Mouse (Mus musculus): ENCODE results near the gene Dglucy. TPM values are rescaled to one million over a fixed set of nuclear protein-coding genes. Genes with fewer than 3 reads are reported as not detected.
A peak's percentile ranks its signal among the peaks of the same experiment; 100 is the strongest.

Dglucy gene
- polyA plus RNA-seq, 1 experiment: 0.48 TPM

GRCm38 (mm10) chr12:100831021-100831420 lies 52.2 kb downstream of the Dglucy start:
- Histone ChIP-seq H3K9me3 (replicated peaks; ENCODE audit: control insufficient read depth, insufficient read depth, low read length, poor library complexity, severe bottlenecking) (peaks cover 6% of the 10 kb centered on the region), H3K27ac (ENCODE audit: insufficient read depth, low read length) (no peak overlapping the region), H3K4me3 (ENCODE audit: low read depth, low read length) (no peak overlapping the region), H3K9ac (ENCODE audit: low read depth, poor library complexity, severe bottlenecking) (no peak overlapping the region), H3K27me3 (ENCODE audit: control insufficient read depth, insufficient read depth, low read length, poor library complexity, severe bottlenecking) (no peaks in the 10 kb centered on the region), H3K4me1 (ENCODE audit: control insufficient read depth, insufficient read depth, low read length) (peaks cover 8% of the 10 kb centered on the region), H3K36me3 (ENCODE audit: control insufficient read depth, insufficient read depth, low read length, poor library complexity, severe bottlenecking) (no peaks in the 10 kb centered on the region)
- no peak for TF ChIP-seq CTCF (IDR thresholded peaks at IDR 0.05; ENCODE audit: low read depth, low read length)
- TF ChIP-seq EP300 (IDR thresholded peaks at IDR 0.05; ENCODE audit: insufficient read depth, low read depth, low read length): no peak
- no peak for TF ChIP-seq POLR2A (IDR thresholded peaks at IDR 0.05; ENCODE audit: insufficient read depth, low read length)

GRCm38 (mm10) chr12:100831629-100832325 lies 52.9 kb downstream of the Dglucy start:
- Histone ChIP-seq H3K9ac (ENCODE audit: low read depth, poor library complexity, severe bottlenecking) (no peak overlapping the region), H3K4me3 (ENCODE audit: low read depth, low read length) (no peak overlapping the region), H3K27ac (ENCODE audit: insufficient read depth, low read length) (no peak overlapping the region), H3K9me3 (replicated peaks; ENCODE audit: control insufficient read depth, insufficient read depth, low read length, poor library complexity, severe bottlenecking) (peaks cover 6% of the 10 kb centered on the region), H3K4me1 (ENCODE audit: control insufficient read depth, insufficient read depth, low read length) (peaks cover 8% of the 10 kb centered on the region), H3K27me3 (ENCODE audit: control insufficient read depth, insufficient read depth, low read length, poor library complexity, severe bottlenecking) (no peaks in the 10 kb centered on the region), H3K36me3 (ENCODE audit: control insufficient read depth, insufficient read depth, low read length, poor library complexity, severe bottlenecking) (no peaks in the 10 kb centered on the region)
- TF ChIP-seq POLR2A (IDR thresholded peaks at IDR 0.05; ENCODE audit: insufficient read depth, low read length) (no peak), EP300 (IDR thresholded peaks at IDR 0.05; ENCODE audit: insufficient read depth, low read depth, low read length) (peak; percentile 71), CTCF (IDR thresholded peaks at IDR 0.05; ENCODE audit: low read depth, low read length) (no peak)

GRCm38 (mm10) chr12:100837208-100837607 lies 58.4 kb downstream of the Dglucy start:
- no peak overlapping the region for H3K4me3 ChIP-seq (ENCODE audit: low read depth, low read length)
- H3K9ac ChIP-seq (ENCODE audit: low read depth, poor library complexity, severe bottlenecking): no peak overlapping the region
- no peaks in the 10 kb centered on the region for H3K27me3 ChIP-seq (ENCODE audit: control insufficient read depth, insufficient read depth, low read length, poor library complexity, severe bottlenecking)
- TF ChIP-seq CTCF (IDR thresholded peaks at IDR 0.05; ENCODE audit: low read depth, low read length): no peak
- no peak for TF ChIP-seq EP300 (IDR thresholded peaks at IDR 0.05; ENCODE audit: insufficient read depth, low read depth, low read length)
- no peak for TF ChIP-seq POLR2A (IDR thresholded peaks at IDR 0.05; ENCODE audit: insufficient read depth, low read length)
- H3K4me1 ChIP-seq (ENCODE audit: control insufficient read depth, insufficient read depth, low read length): peaks cover under 1% of the 10 kb centered on the region
- no peaks in the 10 kb centered on the region for H3K36me3 ChIP-seq (ENCODE audit: control insufficient read depth, insufficient read depth, low read length, poor library complexity, severe bottlenecking)
- H3K27ac ChIP-seq (ENCODE audit: insufficient read depth, low read length): no peak overlapping the region
- no peaks in the 10 kb centered on the region for H3K9me3 ChIP-seq (replicated peaks; ENCODE audit: control insufficient read depth, insufficient read depth, low read length, poor library complexity, severe bottlenecking)

- H3K4me3 ChIP-seq (ENCODE audit: low read depth, low read length): no peak overlapping the region
- no peak for TF ChIP-seq CTCF (IDR thresholded peaks at IDR 0.05; ENCODE audit: low read depth, low read length)
- no peaks in the 10 kb centered on the region for H3K4me1 ChIP-seq (ENCODE audit: control insufficient read depth, insufficient read depth, low read length)
- H3K36me3 ChIP-seq (ENCODE audit: control insufficient read depth, insufficient read depth, low read length, poor library complexity, severe bottlenecking): no peaks in the 10 kb centered on the region
- no peaks in the 10 kb centered on the region for H3K27me3 ChIP-seq (ENCODE audit: control insufficient read depth, insufficient read depth, low read length, poor library complexity, severe bottlenecking)
- no peak overlapping the region for H3K27ac ChIP-seq (ENCODE audit: insufficient read depth, low read length)
- no peak overlapping the region for H3K9ac ChIP-seq (ENCODE audit: low read depth, poor library complexity, severe bottlenecking)
- no peaks in the 10 kb centered on the region for H3K9me3 ChIP-seq (replicated peaks; ENCODE audit: control insufficient read depth, insufficient read depth, low read length, poor library complexity, severe bottlenecking)
Measured at GRCm38 (mm10) chr12:100839079-100839600, 60.3 kb downstream of the Dglucy start.

GRCm38 (mm10) chr12:100839926-100840325 lies 61.1 kb downstream of the Dglucy start:
- Histone ChIP-seq H3K27ac (ENCODE audit: insufficient read depth, low read length) (no peak overlapping the region), H3K4me3 (ENCODE audit: low read depth, low read length) (no peak overlapping the region), H3K9ac (ENCODE audit: low read depth, poor library complexity, severe bottlenecking) (no peak overlapping the region), H3K36me3 (ENCODE audit: control insufficient read depth, insufficient read depth, low read length, poor library complexity, severe bottlenecking) (no peaks in the 10 kb centered on the region), H3K27me3 (ENCODE audit: control insufficient read depth, insufficient read depth, low read length, poor library complexity, severe bottlenecking) (no peaks in the 10 kb centered on the region), H3K4me1 (ENCODE audit: control insufficient read depth, insufficient read depth, low read length) (no peaks in the 10 kb centered on the region), H3K9me3 (replicated peaks; ENCODE audit: control insufficient read depth, insufficient read depth, low read length, poor library complexity, severe bottlenecking) (no peaks in the 10 kb centered on the region)
- TF ChIP-seq POLR2A (IDR thresholded peaks at IDR 0.05; ENCODE audit: insufficient read depth, low read length) (no peak), EP300 (IDR thresholded peaks at IDR 0.05; ENCODE audit: insufficient read depth, low read depth, low read length) (no peak), CTCF (IDR thresholded peaks at IDR 0.05; ENCODE audit: low read depth, low read length) (no peak)

- no peak overlapping the region for H3K27ac ChIP-seq (ENCODE audit: insufficient read depth, low read length)
- no peak overlapping the region for H3K4me3 ChIP-seq (ENCODE audit: low read depth, low read length)
- H3K9me3 ChIP-seq (replicated peaks; ENCODE audit: control insufficient read depth, insufficient read depth, low read length, poor library complexity, severe bottlenecking): no peaks in the 10 kb centered on the region
- H3K4me1 ChIP-seq (ENCODE audit: control insufficient read depth, insufficient read depth, low read length): no peaks in the 10 kb centered on the region
- H3K36me3 ChIP-seq (ENCODE audit: control insufficient read depth, insufficient read depth, low read length, poor library complexity, severe bottlenecking): no peaks in the 10 kb centered on the region
- no peak overlapping the region for H3K9ac ChIP-seq (ENCODE audit: low read depth, poor library complexity, severe bottlenecking)
- no peaks in the 10 kb centered on the region for H3K27me3 ChIP-seq (ENCODE audit: control insufficient read depth, insufficient read depth, low read length, poor library complexity, severe bottlenecking)
- no peak for TF ChIP-seq EP300 (IDR thresholded peaks at IDR 0.05; ENCODE audit: insufficient read depth, low read depth, low read length)
- peak; percentile 94 for TF ChIP-seq CTCF (IDR thresholded peaks at IDR 0.05; ENCODE audit: low read depth, low read length)
Measured at GRCm38 (mm10) chr12:100841211-100841792, 62.4 kb downstream of the Dglucy start.

All from ES-Bruce4 (cell line).